Mouse (Mus musculus) bone marrow macrophage, adult 2 months (primary cell): ENCODE data around the gene Ldlrap1.

Experiments
- CTCF ChIP-seq: IDR thresholded peaks from 2 replicates; pipeline ENCODE4 v1.5.1; 2012; ENCODE audit warnings: low read depth, mild to moderate bottlenecking, low read length, moderate library complexity
- POLR2A ChIP-seq: IDR thresholded peaks from 2 replicates; pipeline ENCODE4 v1.6.1; 2012; ENCODE audit warnings: mild to moderate bottlenecking, low read depth, low read length, borderline replicate concordance

- TF ChIP-seq CTCF (no peak), POLR2A (no peak)
These were observed 34.9 kb upstream of the Ldlrap1 start for GRCm38 (mm10) chr4:134802765-134803164.
